Mouse (Mus musculus) G1E (cell line): ENCODE data around the gene Cdkal1. TPM values are rescaled to one million over a fixed set of nuclear protein-coding genes. Genes with fewer than 3 reads are reported as not detected.

Experiments used
- ATAC-seq: 2 replicates; pipeline ENCODE4 v1.8.0; 2016; ENCODE audit warnings: mild to moderate bottlenecking; ENCODE audit not compliant: insufficient number of reproducible peaks, poor library complexity, low FRiP score, severe bottlenecking; ENCODE audit errors: extremely low read depth
- DNase-seq: peaks from one replicate; pipeline ENCODE4 v3.0.0; 2012; ENCODE audit warnings: low spot score
- H3K27me3 ChIP-seq: 2 replicates; pipeline ENCODE4 v1.6.1; 2012; ENCODE audit warnings: mild to moderate bottlenecking, low read length, inconsistent platforms; ENCODE audit not compliant: insufficient read depth
- H3K36me3 ChIP-seq: replicated peaks from 2 replicates; pipeline ENCODE3; 2012; ENCODE audit warnings: mild to moderate bottlenecking, inconsistent platforms
- H3K4me1 ChIP-seq: 2 replicates; pipeline ENCODE4 v1.6.1; 2012; ENCODE audit warnings: low read depth, low read length, inconsistent platforms, mixed read lengths; ENCODE audit not compliant: insufficient read depth
- H3K4me3 ChIP-seq: 2 replicates; pipeline ENCODE4 v1.5.1; 2012; ENCODE audit warnings: low read depth, mild to moderate bottlenecking, inconsistent platforms, low read length, moderate library complexity, mixed read lengths
- H3K9me3 ChIP-seq: replicated peaks from 2 replicates; pipeline ENCODE4 v1.6.1; 2012; ENCODE audit warnings: inconsistent platforms
- CTCF ChIP-seq: IDR thresholded peaks from 2 replicates; pipeline ENCODE4 v1.5.1; 2012; ENCODE audit warnings: low read depth, low read length, inconsistent platforms, mixed read lengths
- GATA1 ChIP-seq: IDR thresholded peaks from 2 replicates; pipeline ENCODE4 v1.6.1; 2012; ENCODE audit warnings: borderline replicate concordance, low read length, inconsistent platforms, mixed read lengths
- GATA2 ChIP-seq: IDR thresholded peaks from 2 replicates; pipeline ENCODE4 v1.6.1; 2012; ENCODE audit warnings: low read depth, low read length, inconsistent platforms, borderline replicate concordance
- POLR2AphosphoS5 ChIP-seq: IDR thresholded peaks from 2 replicates; pipeline ENCODE4 v1.6.1; 2012; ENCODE audit warnings: low read depth, low read length, inconsistent platforms; ENCODE audit not compliant: insufficient replicate concordance
- TAL1 ChIP-seq: conservative IDR thresholded peaks from 2 replicates; pipeline ENCODE4 v1.6.1; 2012; ENCODE audit warnings: low read depth, low read length, inconsistent platforms, mixed read lengths
- polyA plus RNA-seq: library from polyadenylated mRNA; stranded (reverse); fragments of >175 nt; gene quantifications from 2 replicates; pipeline ENCODE4 v1.2.3, GENCODE M21; 2012
- total RNA-seq, 2 experiments: library from RNA; stranded (forward) in 1 of 2; stranded (reverse) in 1 of 2; fragments of 200-1000 nt in 1 of 2; fragments of >200 nt in 1 of 2; fragmentation: Nextera tagmentation in 1 of 2; gene quantifications; 2 replicates each; pipeline ENCODE4 v1.2.3; 2014 to 2017

The Cdkal1 gene
- total and polyA plus RNA-seq, 3 experiments = 0.98 to 53.9 (median 35.6) TPM

DNA sequence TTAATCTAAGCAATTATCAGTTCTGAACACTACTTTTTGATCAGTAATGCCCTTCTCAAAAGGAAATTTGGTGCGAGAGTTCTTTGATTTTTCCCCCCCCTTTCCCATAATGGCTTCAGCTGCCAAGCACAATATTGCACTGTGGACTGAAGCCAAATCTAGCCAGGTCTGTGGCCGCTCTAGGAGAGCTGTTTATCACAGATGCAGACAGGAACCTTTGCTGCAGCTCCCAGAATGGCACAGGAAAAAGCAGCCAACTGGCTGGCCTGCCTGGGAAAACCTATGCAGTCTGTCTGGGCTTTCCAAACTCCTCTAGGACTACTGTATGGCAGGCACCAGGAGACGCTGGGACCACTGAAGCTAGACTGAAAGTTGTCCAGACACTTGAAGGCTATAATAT lies 483.6 kb downstream of the Cdkal1 start:
- Histone ChIP-seq H3K4me1 (no peaks in the 10 kb centered on the region), H3K9me3 (no peaks in the 10 kb centered on the region), H3K36me3 (no peaks in the 10 kb centered on the region), H3K27me3 (no peaks in the 10 kb centered on the region), H3K4me3 (no peak overlapping the region)
- DNase-seq = no peak
- ATAC-seq = no peak
- TF ChIP-seq CTCF (no peak), TAL1 (no peak), GATA1 (no peak), GATA2 (no peak), POLR2AphosphoS5 (no peak)

DNA sequence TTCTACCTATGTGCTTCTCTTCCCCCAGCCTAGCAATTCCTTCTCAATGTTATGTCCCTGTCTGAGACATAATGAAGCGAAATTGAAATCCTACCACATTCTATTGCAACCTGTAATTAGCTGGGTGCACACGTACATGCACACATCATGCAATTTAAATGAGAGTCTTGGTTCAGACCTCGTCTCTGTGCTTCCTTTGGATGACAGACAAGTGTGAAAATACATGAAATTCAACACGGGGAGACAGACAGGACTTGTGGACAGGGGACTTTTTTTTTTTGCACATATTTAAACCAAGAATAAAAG lies 484.1 kb downstream of the Cdkal1 start:
- ATAC-seq (no peak), DNase-seq (no peak)
- Histone ChIP-seq H3K27me3 (no peaks in the 10 kb centered on the region), H3K9me3 (no peaks in the 10 kb centered on the region), H3K4me1 (no peaks in the 10 kb centered on the region), H3K36me3 (no peaks in the 10 kb centered on the region), H3K4me3 (no peak overlapping the region)
- no peak for TF ChIP-seq GATA2
- no peak for TF ChIP-seq GATA1
- TF ChIP-seq CTCF = no peak
- TF ChIP-seq TAL1 = no peak
- TF ChIP-seq POLR2AphosphoS5 = no peak

DNA sequence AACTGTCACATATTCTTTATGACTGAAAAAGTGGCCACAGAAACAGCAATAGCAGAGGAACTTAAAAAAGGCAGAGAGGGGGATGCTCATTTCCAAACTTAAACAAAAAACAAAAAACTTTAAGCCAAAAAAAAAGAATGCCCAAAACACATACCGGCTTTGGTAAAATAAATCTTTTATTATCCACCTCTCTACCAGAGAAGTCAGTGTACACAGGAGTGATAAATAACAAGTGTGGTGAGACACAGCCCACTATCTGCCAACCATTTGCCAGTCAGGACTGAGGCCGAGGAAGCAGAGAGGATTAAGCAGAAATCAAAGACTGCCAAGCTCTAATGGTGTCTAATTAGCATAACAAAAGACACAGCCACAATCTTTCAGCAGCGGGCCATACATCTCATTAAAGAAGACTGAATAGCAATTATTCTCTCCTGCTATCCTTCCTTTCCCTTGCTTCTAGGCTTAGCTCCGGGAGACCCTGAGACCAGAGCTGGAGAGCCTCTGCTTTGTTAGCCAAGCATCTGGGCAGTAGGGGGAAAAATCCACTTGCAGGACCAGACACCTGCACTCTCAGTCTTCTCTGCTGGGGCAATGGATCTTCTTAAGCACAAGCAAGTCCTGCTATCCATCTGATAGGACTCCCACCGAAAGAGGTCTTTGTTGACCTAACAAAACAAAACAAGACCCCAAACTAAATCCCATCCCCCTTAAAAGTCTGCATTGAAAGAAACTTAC lies 484.6 kb downstream of the Cdkal1 start:
- Histone ChIP-seq H3K27me3 (no peaks in the 10 kb centered on the region), H3K4me1 (no peaks in the 10 kb centered on the region), H3K36me3 (no peaks in the 10 kb centered on the region), H3K4me3 (no peak overlapping the region), H3K9me3 (no peaks in the 10 kb centered on the region)
- ATAC-seq (no peak), DNase-seq (no peak)
- TF ChIP-seq GATA2 (no peak), GATA1 (no peak), TAL1 (no peak), POLR2AphosphoS5 (no peak), CTCF (no peak)

DNA sequence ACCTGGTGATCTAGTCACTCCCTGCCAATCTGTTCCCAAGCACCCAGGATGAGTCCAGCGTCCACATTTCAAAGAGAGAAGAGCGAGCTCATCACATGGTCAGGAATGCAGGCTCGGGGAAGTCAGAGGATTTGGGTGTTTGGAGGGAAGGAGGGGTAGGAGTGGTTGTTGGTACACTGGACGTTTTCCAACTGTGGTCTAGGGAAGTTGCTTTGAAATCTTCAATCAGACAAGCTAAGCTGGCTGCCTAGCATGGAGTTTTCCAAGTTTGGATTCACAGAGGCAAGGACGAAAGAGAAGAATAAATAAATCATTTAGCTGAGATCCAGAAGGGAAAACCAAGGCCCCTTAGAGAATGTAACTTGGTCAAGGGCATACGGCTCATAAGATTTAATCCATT lies 486.7 kb downstream of the Cdkal1 start:
- H3K4me1 ChIP-seq = no peaks in the 10 kb centered on the region
- no peaks in the 10 kb centered on the region for H3K9me3 ChIP-seq
- H3K27me3 ChIP-seq = no peaks in the 10 kb centered on the region
- H3K36me3 ChIP-seq = no peaks in the 10 kb centered on the region
- no peak for DNase-seq
- no peak overlapping the region for H3K4me3 ChIP-seq
- ATAC-seq = no peak
- no peak for TF ChIP-seq GATA2
- TF ChIP-seq GATA1 = no peak
- TF ChIP-seq TAL1 = no peak
- no peak for TF ChIP-seq CTCF
- no peak for TF ChIP-seq POLR2AphosphoS5

DNA sequence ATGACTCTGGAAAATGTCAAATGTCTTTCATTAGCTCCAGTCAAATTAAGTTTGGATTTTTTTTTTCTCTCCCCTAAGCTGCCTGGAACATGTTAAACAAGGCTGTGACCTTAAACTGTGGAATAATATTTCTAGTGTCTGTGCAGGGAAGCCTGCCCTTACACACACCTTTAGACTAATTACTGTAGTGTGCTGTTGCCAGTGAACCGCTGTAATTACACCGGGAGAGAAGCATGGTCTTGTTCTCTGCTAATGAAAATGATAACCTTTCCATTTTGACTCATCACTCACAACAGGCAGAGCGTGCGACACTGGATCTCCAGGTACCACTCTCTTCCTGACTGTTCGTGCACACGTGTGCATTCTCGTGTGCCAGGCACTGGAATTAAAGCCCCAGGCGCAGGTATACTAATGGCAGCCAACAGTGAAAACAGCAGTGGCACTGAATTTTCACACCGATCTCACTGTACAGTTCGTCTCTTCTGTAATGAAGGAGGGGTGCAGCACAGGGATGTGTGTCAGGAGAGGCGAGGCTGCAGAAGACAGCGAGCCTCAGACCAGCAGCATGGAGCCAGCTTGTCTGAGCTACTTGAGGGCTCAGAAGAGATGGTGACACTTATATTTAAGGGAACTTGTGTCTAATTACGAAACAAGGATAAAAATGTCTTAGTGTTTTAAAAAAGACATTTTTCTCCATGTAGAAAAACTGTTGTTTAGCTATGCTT lies 490.4 kb downstream of the Cdkal1 start:
- no peak for TF ChIP-seq GATA1
- no peak for TF ChIP-seq CTCF
- TF ChIP-seq TAL1 = no peak
- no peak for TF ChIP-seq GATA2
- no peak for TF ChIP-seq POLR2AphosphoS5
- H3K36me3 ChIP-seq = no peaks in the 10 kb centered on the region
- H3K9me3 ChIP-seq = no peaks in the 10 kb centered on the region
- DNase-seq = no peak
- no peaks in the 10 kb centered on the region for H3K27me3 ChIP-seq
- ATAC-seq = no peak
- H3K4me1 ChIP-seq = no peaks in the 10 kb centered on the region
- H3K4me3 ChIP-seq = no peak overlapping the region

DNA sequence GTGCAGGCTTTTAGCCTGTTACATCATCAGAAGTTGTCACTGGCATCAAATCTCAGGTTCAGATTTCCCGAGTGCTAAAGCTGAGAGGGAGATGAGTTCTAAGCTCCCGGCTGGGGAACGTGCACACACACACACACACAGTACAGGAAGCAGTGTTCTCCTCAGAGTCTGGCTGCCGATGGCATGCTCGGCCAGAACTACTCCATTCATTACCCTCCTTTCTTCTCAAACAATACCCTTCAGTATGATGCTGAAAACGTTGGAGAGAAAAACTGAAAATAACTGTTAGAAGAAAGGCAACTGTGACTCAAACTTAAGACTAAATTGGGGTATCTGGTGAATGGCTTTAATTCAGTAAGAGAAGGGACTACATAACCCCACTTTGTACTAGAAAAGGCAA lies 491.5 kb downstream of the Cdkal1 start:
- Histone ChIP-seq H3K27me3 (no peaks in the 10 kb centered on the region), H3K4me3 (no peak overlapping the region), H3K36me3 (no peaks in the 10 kb centered on the region), H3K9me3 (no peaks in the 10 kb centered on the region), H3K4me1 (no peaks in the 10 kb centered on the region)
- DNase-seq (no peak), ATAC-seq (no peak)
- TF ChIP-seq CTCF (no peak), POLR2AphosphoS5 (no peak), GATA1 (no peak), TAL1 (no peak), GATA2 (no peak)
